Mouse (Mus musculus): Measurements from ENCODE around the gene Gm44965. TPM values are rescaled to one million over a fixed set of nuclear protein-coding genes. Genes with fewer than 3 reads are reported as not detected.

Gm44965 gene
- total RNA-seq, 1 experiment from 2014 or later, result 10.0 TPM

GRCm38 (mm10) chr6:48637811-48638500 is 44.2 kb downstream of the Gm44965 start:
- no peak for ATAC-seq (replicated peaks in 1 of 2; ENCODE audit: insufficient read depth in 1 of 2, low FRiP score in 2 of 2, low TSS enrichment in 1 of 2, low read depth in 1 of 2, poor library complexity in 2 of 2, severe bottlenecking in 2 of 2)

- ATAC-seq (replicated peaks in 1 of 2; ENCODE audit: insufficient read depth in 1 of 2, low FRiP score in 2 of 2, low TSS enrichment in 1 of 2, low read depth in 1 of 2, poor library complexity in 2 of 2, severe bottlenecking in 2 of 2), result no peak
Observed at GRCm38 (mm10) chr6:48638553-48638952, 44.8 kb downstream of the Gm44965 start.

- no peak for ATAC-seq (replicated peaks in 1 of 2; ENCODE audit: insufficient read depth in 1 of 2, low FRiP score in 2 of 2, low TSS enrichment in 1 of 2, low read depth in 1 of 2, poor library complexity in 2 of 2, severe bottlenecking in 2 of 2)
Observed at GRCm38 (mm10) chr6:48641391-48641790, 47.6 kb downstream of the Gm44965 start.

- ATAC-seq (replicated peaks in 1 of 2; ENCODE audit: insufficient read depth in 1 of 2, low FRiP score in 2 of 2, low TSS enrichment in 1 of 2, low read depth in 1 of 2, poor library complexity in 2 of 2, severe bottlenecking in 2 of 2), result no peak
Observed at GRCm38 (mm10) chr6:48642764-48643292, 49.1 kb downstream of the Gm44965 start.

GRCm38 (mm10) chr6:48645660-48646308 is 52.0 kb downstream of the Gm44965 start:
- peak; percentile 53 to 56 for ATAC-seq (replicated peaks in 1 of 2; ENCODE audit: insufficient read depth in 1 of 2, low FRiP score in 2 of 2, low TSS enrichment in 1 of 2, low read depth in 1 of 2, poor library complexity in 2 of 2, severe bottlenecking in 2 of 2)

- no peak for ATAC-seq (replicated peaks in 1 of 2; ENCODE audit: insufficient read depth in 1 of 2, low FRiP score in 2 of 2, low TSS enrichment in 1 of 2, low read depth in 1 of 2, poor library complexity in 2 of 2, severe bottlenecking in 2 of 2)
Observed at GRCm38 (mm10) chr6:48646309-48646690, 52.6 kb downstream of the Gm44965 start.

GRCm38 (mm10) chr6:48646995-48647394 is 53.3 kb downstream of the Gm44965 start, which contains the start of gene Gimap8:
Gene Gimap8, plus strand, starts transcription at chr6:48647234.
- peak; percentile 84 to 87 for ATAC-seq (replicated peaks in 1 of 2; ENCODE audit: insufficient read depth in 1 of 2, low FRiP score in 2 of 2, low TSS enrichment in 1 of 2, low read depth in 1 of 2, poor library complexity in 2 of 2, severe bottlenecking in 2 of 2)

- ATAC-seq (replicated peaks in 1 of 2; ENCODE audit: insufficient read depth in 1 of 2, low FRiP score in 2 of 2, low TSS enrichment in 1 of 2, low read depth in 1 of 2, poor library complexity in 2 of 2, severe bottlenecking in 2 of 2), result no peak
Observed at GRCm38 (mm10) chr6:48647611-48648010, 53.9 kb downstream of the Gm44965 start.

GRCm38 (mm10) chr6:48648779-48649178 is 55.0 kb downstream of the Gm44965 start:
- ATAC-seq (replicated peaks in 1 of 2; ENCODE audit: insufficient read depth in 1 of 2, low FRiP score in 2 of 2, low TSS enrichment in 1 of 2, low read depth in 1 of 2, poor library complexity in 2 of 2, severe bottlenecking in 2 of 2), result no peak

GRCm38 (mm10) chr6:48650041-48650440 is 56.3 kb downstream of the Gm44965 start:
- ATAC-seq (replicated peaks in 1 of 2; ENCODE audit: insufficient read depth in 1 of 2, low FRiP score in 2 of 2, low TSS enrichment in 1 of 2, low read depth in 1 of 2, poor library complexity in 2 of 2, severe bottlenecking in 2 of 2), result no peak

GRCm38 (mm10) chr6:48658721-48659120 is 65.0 kb downstream of the Gm44965 start:
- ATAC-seq (replicated peaks in 1 of 2; ENCODE audit: insufficient read depth in 1 of 2, low FRiP score in 2 of 2, low TSS enrichment in 1 of 2, low read depth in 1 of 2, poor library complexity in 2 of 2, severe bottlenecking in 2 of 2), result no peak

GRCm38 (mm10) chr6:48664750-48665149 is 71.0 kb downstream of the Gm44965 start:
- ATAC-seq (replicated peaks in 1 of 2; ENCODE audit: insufficient read depth in 1 of 2, low FRiP score in 2 of 2, low TSS enrichment in 1 of 2, low read depth in 1 of 2, poor library complexity in 2 of 2, severe bottlenecking in 2 of 2), result no peak

GRCm38 (mm10) chr6:48665471-48665870 is 71.7 kb downstream of the Gm44965 start:
- no peak for ATAC-seq (replicated peaks in 1 of 2; ENCODE audit: insufficient read depth in 1 of 2, low FRiP score in 2 of 2, low TSS enrichment in 1 of 2, low read depth in 1 of 2, poor library complexity in 2 of 2, severe bottlenecking in 2 of 2)

- ATAC-seq (replicated peaks in 1 of 2; ENCODE audit: insufficient read depth in 1 of 2, low FRiP score in 2 of 2, low TSS enrichment in 1 of 2, low read depth in 1 of 2, poor library complexity in 2 of 2, severe bottlenecking in 2 of 2), result no peak; a peak in 1 of 4 replicates
Observed at GRCm38 (mm10) chr6:48666159-48666586, 72.4 kb downstream of the Gm44965 start.

GRCm38 (mm10) chr6:48668022-48668421 is 74.3 kb downstream of the Gm44965 start:
- ATAC-seq (replicated peaks in 1 of 2; ENCODE audit: insufficient read depth in 1 of 2, low FRiP score in 2 of 2, low TSS enrichment in 1 of 2, low read depth in 1 of 2, poor library complexity in 2 of 2, severe bottlenecking in 2 of 2), result peak in 1 of 2 experiments; percentile 12; a peak in 1 of 4 replicates
